ENCODE assay signal across 8 mouse cellular contexts in the genomic region with DNA sequence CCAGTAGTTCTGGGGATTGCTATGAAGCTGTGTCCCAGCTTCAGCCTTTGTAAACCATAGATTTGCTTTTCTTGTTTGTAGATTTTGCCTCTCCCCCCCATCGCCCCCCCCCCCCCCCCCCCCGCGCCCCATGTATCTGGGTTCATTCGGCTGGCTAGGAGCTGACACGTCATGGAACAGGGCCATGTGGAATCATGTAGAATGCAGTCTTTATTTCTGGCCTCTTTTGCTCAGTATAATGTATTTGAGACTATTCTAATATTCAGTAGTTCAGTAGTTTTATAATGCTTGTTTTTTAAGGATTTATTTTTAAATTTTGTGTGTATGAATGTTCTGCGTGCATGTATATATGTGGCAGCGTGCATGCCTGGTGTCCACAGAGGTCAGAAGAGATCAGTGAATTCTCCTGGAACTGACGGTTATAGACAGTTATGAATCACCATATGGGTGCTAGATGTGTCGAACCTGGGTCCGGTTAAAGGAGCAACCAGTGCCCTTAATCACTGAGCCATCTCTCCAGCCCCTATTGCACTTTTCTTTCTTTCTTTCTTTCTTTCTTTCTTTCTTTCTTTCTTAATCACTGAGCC. TPM values are rescaled to one million over a fixed set of nuclear protein-coding genes. Genes with fewer than 3 reads are reported as not detected.
A peak's percentile ranks its signal among the peaks of the same experiment; 100 is the strongest.
DNase-seq lines count a peak whose midpoint lies in the region; ATAC-seq lines count a peak whose summit lies in the region.

No protein-coding gene starts in this region.

- peak overlapping the region; percentile 85 for H3K9ac ChIP-seq in liver, embryonic 11.5 days (ENCODE audit: low read depth, low read length)

- no peak overlapping the region; the same call in 1 of the 2 replicates for H3K27ac ChIP-seq in liver, embryonic 11.5 days (ENCODE audit: low read depth, low read length)

- peak overlapping the region; percentile 77 for H3K4me3 ChIP-seq in liver, embryonic 11.5 days (ENCODE audit: low read depth, low read length)

- H3K36me3 ChIP-seq in liver, embryonic 11.5 days (ENCODE audit: control insufficient read depth, insufficient read depth, low read length) = 0 out of 2 replicates have a peak, but pooled peaks cover under 1% of the 10 kb centered on the region

- ATAC-seq in liver, embryonic 11.5 days (replicated peaks; ENCODE audit: low FRiP score) = no peak
- ATAC-seq in activated CD4-positive, CD25-positive, alpha-beta regulatory T cell, adult 4 months = no peak

- H3K4me1 ChIP-seq in liver, embryonic 11.5 days (replicated peaks; ENCODE audit: control insufficient read depth, insufficient read depth, low read length) = peaks cover 2% of the 10 kb centered on the region; the same call in 1 of the 2 replicates

- no peaks in the 10 kb centered on the region for H3K27me3 ChIP-seq in liver, embryonic 11.5 days (replicated peaks; ENCODE audit: control insufficient read depth, insufficient read depth, low read length)

- H3K4me2 ChIP-seq in liver, embryonic 11.5 days = peak overlapping the region; percentile 92

- H3K9me3 ChIP-seq in liver, embryonic 11.5 days (ENCODE audit: control insufficient read depth, low read length) = no peaks in the 10 kb centered on the region

- WGBS in liver, embryonic 11.5 days = 46% methylated on average over 8 of the region's 10 CpGs

- peak; percentile 2 for DNase-seq in embryo, embryonic 11 days
- no peak for DNase-seq in embryo, embryonic 10.5 days (ENCODE audit: low spot score)
- DNase-seq in thymus, postnatal 0 days (ENCODE audit: low spot score) = peak; percentile 3
- no peak for DNase-seq in thymus, postnatal 4 days
- no peak for DNase-seq in liver, embryonic 11.5 days (ENCODE audit: low spot score)
- no peak for DNase-seq in adrenal gland, adult 2 months
- no peak for DNase-seq in lung, postnatal 25 days (ENCODE audit: low spot score)

RNA-seq across cellular contexts. Expression of gene Gins1, which starts 5.2 kb away (rescaled TPM):
- 55.4 and 58.4 TPM in 2 replicates for polyA plus RNA-seq in thymus, postnatal 0 days (2015; fragmentation: Nextera tagmentation; extraction: Ambion mirVana)
- 65.8 and 68.3 TPM in 2 replicates for polyA plus RNA-seq in liver, embryonic 11.5 days (2014; fragmentation: Nextera tagmentation; extraction: Ambion mirVana)
- 1 to 10 TPM; 8.0 to 9.6 TPM for polyA plus RNA-seq in activated CD4-positive, CD25-positive, alpha-beta regulatory T cell, adult 4 months (2017; shearing (Covaris generic))
- total RNA-seq in adrenal gland, adult 2 months (2021) = 1 to 10 TPM; 1.5 to 2.7 TPM
- 0.65 and 0.70 TPM in 2 replicates for polyA plus RNA-seq in adrenal gland, adult 2 months (2012; rRNA removed)

RNA-seq across cellular contexts. Expression of gene Abhd12, which starts 5.8 kb away (rescaled TPM):
- 52.6 and 53.3 TPM in 2 replicates for polyA plus RNA-seq in thymus, postnatal 0 days (2015; fragmentation: Nextera tagmentation; extraction: Ambion mirVana)
- polyA plus RNA-seq in liver, embryonic 11.5 days (2014; fragmentation: Nextera tagmentation; extraction: Ambion mirVana) = 35.4 and 37.5 TPM in 2 replicates
- polyA plus RNA-seq in activated CD4-positive, CD25-positive, alpha-beta regulatory T cell, adult 4 months (2017; shearing (Covaris generic)) = 10 to 100 TPM; 14.7 to 15.9 TPM
- total RNA-seq in adrenal gland, adult 2 months (2021) = 10 to 100 TPM; 79.2 to 82.0 TPM
- 45.5 and 46.9 TPM in 2 replicates for polyA plus RNA-seq in adrenal gland, adult 2 months (2012; rRNA removed)

Comparison
In these comparisons a context has a peak if more than half of its experiments do, and no peak if none do; other contexts are left out.
1. DNase-seq: peak in embryo, embryonic 11 days (single experiment) and thymus, postnatal 0 days (single experiment); none in embryo, embryonic 10.5 days (single experiment), thymus, postnatal 4 days (single experiment), liver, embryonic 11.5 days (single experiment), adrenal gland, adult 2 months (single experiment) and lung, postnatal 25 days (single experiment).